Mouse (Mus musculus): ENCODE data around the gene Slc35b3. TPM values are rescaled to one million over a fixed set of nuclear protein-coding genes. Genes with fewer than 3 reads are reported as not detected.

Slc35b3 gene
- polyA plus RNA-seq (2017; shearing (Covaris generic)): 100 to 1,000 TPM; 118 to 126 TPM

GRCm38 (mm10) chr13:38960063-38961050, at the start of gene Slc35b3:
Gene Slc35b3 (minus strand): TSS chr13:38960875.

Measured in inflammation-experienced regulatory T-cells (primary cell).